Mouse (Mus musculus) liver, adult 2 months (tissue): Measurements from ENCODE around the gene Tmem265. TPM values are rescaled to one million over a fixed set of nuclear protein-coding genes. Genes with fewer than 3 reads are reported as not detected.
A peak's percentile ranks its signal among the peaks of the same experiment; 100 is the strongest.

ENCODE experiments used
- DNase-seq: peaks from one replicate; pipeline ENCODE4 v3.0.0-alpha.2; 2011; ENCODE audit warnings: low read depth, low spot score; ENCODE audit errors: extremely low read depth
- H3K27ac ChIP-seq: fragments of 200-500 bp; replicated peaks from 2 replicates; pipeline ENCODE4 v1.5.1; 2012; ENCODE audit warnings: low read depth, mild to moderate bottlenecking, control low read depth, inconsistent platforms, low read length; ENCODE audit not compliant: insufficient read depth
- H3K27me3 ChIP-seq: fragments of 200-500 bp; 2 replicates; pipeline ENCODE4 v1.6.1; 2012; ENCODE audit warnings: mild to moderate bottlenecking, moderate library complexity, low read length, inconsistent platforms; ENCODE audit not compliant: control insufficient read depth, insufficient read depth
- H3K36me3 ChIP-seq: fragments of 200-500 bp; 2 replicates; pipeline ENCODE4 v1.6.1; 2012; ENCODE audit warnings: low read length, inconsistent platforms; ENCODE audit not compliant: control insufficient read depth, insufficient read depth
- H3K4me1 ChIP-seq: fragments of 200-500 bp; 2 replicates; pipeline ENCODE4 v1.6.1; 2011; ENCODE audit warnings: low read length; ENCODE audit not compliant: control insufficient read depth, insufficient read depth
- H3K4me3 ChIP-seq: fragments of 200-500 bp; 2 replicates; pipeline ENCODE4 v1.5.1; 2011; ENCODE audit warnings: low read depth, mild to moderate bottlenecking, control low read depth, low read length, moderate library complexity; ENCODE audit not compliant: insufficient read depth
- H3K79me2 ChIP-seq: fragments of 200-500 bp; 2 replicates; pipeline ENCODE4 v1.6.1; 2012; ENCODE audit warnings: inconsistent platforms, mild to moderate bottlenecking, low read length, moderate library complexity; ENCODE audit not compliant: control insufficient read depth, insufficient read depth
- H3K9ac ChIP-seq: fragments of 200-500 bp; 2 replicates; pipeline ENCODE4 v1.6.1; 2012; ENCODE audit warnings: low read depth, mild to moderate bottlenecking, control low read depth, inconsistent platforms, low read length
- CTCF ChIP-seq: fragments of 200-500 bp; IDR thresholded peaks from 2 replicates; pipeline ENCODE4 v1.5.1; 2011; ENCODE audit warnings: low read depth, low read length, control low read depth
- POLR2A ChIP-seq: fragments of 200-500 bp; IDR thresholded peaks from 2 replicates; pipeline ENCODE4 v1.6.1; 2011; ENCODE audit warnings: low read length, control low read depth; ENCODE audit not compliant: insufficient read depth; ENCODE audit errors: extremely low read depth
- WGBS: fragments of 180-500 bp; shearing (Covaris S2); methylation state at CpG from one replicate; pipeline ENCODE4 v1.1.7; 2018; 5-methylcytosine and 5-hydroxymethylcytosine counted together
- polyA plus RNA-seq: library from polyadenylated mRNA; depleted of rRNA; stranded (reverse); fragments of >200 nt; gene quantifications from 2 replicates; pipeline ENCODE4 v1.2.3, GENCODE M21; 2012
- total RNA-seq: library from RNA; depleted of rRNA; stranded (reverse); fragments of >200 nt; gene quantifications from 2 replicates; pipeline ENCODE4 v1.2.3, GENCODE M21; 2014

Tmem265 gene
- total and polyA plus RNA-seq, 2 experiments: 2.7 TPM; not detected in 1

DNA sequence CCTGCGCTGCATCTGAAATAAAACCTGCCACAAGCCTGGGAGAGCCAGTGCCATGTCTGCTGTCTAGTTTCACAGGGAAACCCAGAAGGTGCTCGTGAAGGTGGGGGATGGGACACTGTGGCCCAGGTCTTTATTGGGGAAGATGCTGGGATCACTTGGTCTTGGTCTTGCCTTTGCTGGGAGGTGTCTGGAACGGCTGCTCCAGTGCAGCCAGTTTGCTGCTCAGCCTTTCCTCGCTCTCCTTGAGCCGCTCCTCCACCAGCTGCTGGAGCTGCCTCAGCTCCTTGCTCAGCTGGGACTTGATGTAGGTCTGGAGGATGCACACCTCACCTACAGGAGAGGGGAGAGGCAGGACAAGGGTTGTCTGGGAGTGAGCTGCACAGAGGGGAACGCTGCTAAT, 22.1 kb downstream of the Tmem265 start:
- Histone ChIP-seq H3K4me3 (no peak overlapping the region), H3K79me2 (no peaks in the 10 kb centered on the region), H3K27me3 (no peaks in the 10 kb centered on the region), H3K36me3 (peaks cover 18% of the 10 kb centered on the region), H3K9ac (no peak overlapping the region), H3K27ac (no peak overlapping the region), H3K4me1 (no peaks in the 10 kb centered on the region)
- TF ChIP-seq CTCF (no peak), POLR2A (no peak)
- WGBS: 96% methylated on average over 6 of the region's 6 CpGs
- DNase-seq: no peak

- no peak overlapping the region for H3K4me3 ChIP-seq
- H3K9ac ChIP-seq: no peak overlapping the region
- DNase-seq: no peak
- H3K27me3 ChIP-seq: no peaks in the 10 kb centered on the region
- TF ChIP-seq POLR2A (no peak), CTCF (no peak)
- peaks cover 8% of the 10 kb centered on the region; the same call in 1 of the 2 replicates for H3K4me1 ChIP-seq
- H3K79me2 ChIP-seq: peaks cover 7% of the 10 kb centered on the region; the same call in 1 of the 2 replicates
- peaks cover 7% of the 10 kb centered on the region for H3K36me3 ChIP-seq
- H3K27ac ChIP-seq: no peak overlapping the region
- WGBS: 90% methylated on average over 7 of the region's 7 CpGs
Observed at GRCm38 (mm10) chr7:127585031-127585430, 23.8 kb downstream of the Tmem265 start.

DNA sequence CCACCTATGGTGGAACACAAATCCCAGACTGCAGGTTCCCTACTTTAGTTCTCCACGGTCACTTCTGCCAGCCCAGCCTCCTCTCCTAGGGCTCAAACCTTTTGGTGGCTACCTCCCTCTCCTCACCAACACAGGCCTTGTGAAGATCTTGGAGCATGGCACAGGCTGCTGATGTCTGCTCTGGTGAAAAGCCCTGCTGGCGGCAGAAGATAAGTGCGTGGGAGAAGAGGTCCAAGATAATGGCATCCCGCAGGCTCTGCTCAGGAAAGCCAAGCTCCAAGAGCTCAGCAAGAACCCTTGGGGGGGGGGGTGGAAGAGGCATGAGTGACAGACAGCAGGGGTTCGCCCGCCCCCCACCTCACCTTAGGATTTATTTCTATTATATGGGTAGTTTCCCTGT, 25.0 kb downstream of the Tmem265 start:
- no peak overlapping the region for H3K9ac ChIP-seq
- no peak overlapping the region for H3K4me3 ChIP-seq
- TF ChIP-seq CTCF: no peak
- TF ChIP-seq POLR2A: no peak
- H3K36me3 ChIP-seq: peaks cover 4% of the 10 kb centered on the region; the same call in 1 of the 2 replicates
- H3K27me3 ChIP-seq: no peaks in the 10 kb centered on the region
- H3K4me1 ChIP-seq: peaks cover 8% of the 10 kb centered on the region; the same call in 1 of the 2 replicates
- H3K79me2 ChIP-seq: peaks cover 7% of the 10 kb centered on the region; the same call in 1 of the 2 replicates
- DNase-seq: no peak
- 94% methylated on average over 6 of the region's 6 CpGs for WGBS
- no peak overlapping the region for H3K27ac ChIP-seq

DNA sequence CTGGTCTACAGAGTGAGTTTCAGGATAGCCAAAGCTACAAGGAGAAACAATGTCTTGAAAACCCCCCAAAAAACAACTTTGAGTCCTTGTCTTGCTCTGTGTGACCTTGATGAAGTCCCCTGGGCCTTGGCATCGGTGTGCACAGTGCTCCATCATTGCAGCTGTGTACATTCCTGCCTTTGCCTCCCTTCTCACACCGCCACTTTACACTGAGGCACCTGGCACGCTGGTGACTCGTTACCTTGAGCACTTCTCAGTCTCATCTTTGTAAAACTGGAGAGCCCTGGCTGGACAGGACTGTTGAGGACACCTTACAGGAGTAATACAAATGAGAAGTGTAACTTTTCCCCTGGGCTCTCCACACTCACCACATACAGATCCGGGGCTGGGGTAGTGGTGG, 26.0 kb downstream of the Tmem265 start:
- no peak overlapping the region for H3K4me3 ChIP-seq
- 66% methylated on average over 5 of the region's 5 CpGs for WGBS
- H3K36me3 ChIP-seq: peaks cover 10% of the 10 kb centered on the region
- DNase-seq: no peak
- H3K9ac ChIP-seq: no peak overlapping the region
- TF ChIP-seq CTCF (no peak), POLR2A (no peak)
- no peak overlapping the region for H3K27ac ChIP-seq
- H3K79me2 ChIP-seq: peaks cover 7% of the 10 kb centered on the region; the same call in 1 of the 2 replicates
- H3K27me3 ChIP-seq: no peaks in the 10 kb centered on the region
- peaks cover 8% of the 10 kb centered on the region; the same call in 1 of the 2 replicates for H3K4me1 ChIP-seq

DNA sequence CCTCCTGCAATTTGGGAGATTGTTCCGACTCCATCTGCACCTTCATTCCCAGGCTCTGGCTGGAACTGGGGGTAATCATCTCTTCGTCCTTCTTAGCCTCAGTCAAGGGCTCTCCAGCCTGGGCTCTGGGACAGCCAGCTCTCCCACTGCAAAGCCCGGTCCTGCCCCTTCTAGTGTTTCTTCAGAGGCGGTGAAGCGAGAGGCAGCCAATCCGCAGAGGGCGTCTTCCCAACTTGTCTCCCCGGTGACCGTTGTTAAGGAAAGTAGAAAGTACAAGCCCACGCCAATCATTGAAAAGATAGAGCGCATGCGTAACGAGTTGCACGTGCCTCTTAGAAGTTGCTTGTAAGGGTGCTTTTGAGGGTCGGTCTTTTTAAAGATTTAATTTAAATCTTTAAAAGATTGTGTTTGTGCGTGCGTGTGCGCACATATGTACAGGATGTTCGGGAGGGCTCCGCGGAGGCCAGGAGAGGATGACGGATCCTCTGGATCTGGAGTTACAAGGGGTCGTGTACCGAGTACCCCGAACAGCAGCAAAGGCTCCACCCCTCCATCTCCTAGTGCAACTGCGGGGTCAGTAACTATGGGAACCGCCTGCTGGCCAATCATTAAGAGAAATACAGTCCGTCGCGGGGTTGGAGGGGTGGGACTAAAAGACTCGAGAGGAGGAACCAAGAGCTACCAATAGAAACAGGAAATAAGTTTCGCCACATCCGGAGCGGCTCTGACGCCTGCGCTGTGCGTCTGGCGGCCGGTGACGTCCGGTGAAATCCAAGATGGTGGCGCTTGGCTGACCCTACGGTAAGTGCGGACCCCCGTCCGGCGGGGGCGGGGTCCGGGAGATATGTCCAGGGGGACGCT, 27.1 kb downstream of the Tmem265 start, which contains the start of the genes Ccdc189 and Rnf40:
Gene Ccdc189, minus strand, starts transcription at position 585 of the 861 bp plus-strand sequence.
Gene Rnf40, plus strand, starts transcription at position 757 of the 861 bp plus-strand sequence.
- Histone ChIP-seq H3K9ac (peak within 1 kb of the TSS; percentile 88), H3K4me3 (peak within 1 kb of the TSS; percentile 80), H3K27ac (peak within 1 kb of the TSS; percentile 19; the same call in 1 of the 2 replicates), H3K27me3 (no peaks in the 10 kb centered on the region), H3K36me3 (peaks cover 18% of the 10 kb centered on the region), H3K79me2 (peaks cover 7% of the 10 kb centered on the region; the same call in 1 of the 2 replicates), H3K4me1 (peaks cover 8% of the 10 kb centered on the region; the same call in 1 of the 2 replicates)
- peak; percentile 98 for DNase-seq
- no peak for TF ChIP-seq CTCF
- 0 out of 2 replicates have a peak, but pooled peaks have one; percentile 41 for TF ChIP-seq POLR2A
- WGBS: 1% methylated on average over 50 of the region's 50 CpGs
